Mouse (Mus musculus): ENCODE measurements at regions not wholly inside any gene's neighbourhood (a gene's known extent, or its start where the extent isn't known, plus 50 kb on each side); places are given as distances from the start of the nearest gene placed in this dataset.

GRCm38 (mm10) chr3:144113672-144114645 is 91.1 kb downstream of the Lmo4 start:
- TF ChIP-seq CTCF (IDR thresholded peaks at IDR 0.05; ENCODE audit: extremely low read depth, insufficient read length, insufficient replicate concordance, low read depth, low read length) (no peak), POLR2A (IDR thresholded peaks at IDR 0.05; ENCODE audit: low read depth, low read length) (no peak)

Measured in small intestine, adult 2 months (tissue).